Mouse (Mus musculus): ENCODE data around the gene Ube2i.

Gene Ube2i

GRCm38 (mm10) chr17:25274571-25275346, at the start of gene Ube2i:
TSS of gene Ube2i (minus strand) at chr17:25274622.
- no peak for DNase-seq (ENCODE audit: low read depth)

DNA sequence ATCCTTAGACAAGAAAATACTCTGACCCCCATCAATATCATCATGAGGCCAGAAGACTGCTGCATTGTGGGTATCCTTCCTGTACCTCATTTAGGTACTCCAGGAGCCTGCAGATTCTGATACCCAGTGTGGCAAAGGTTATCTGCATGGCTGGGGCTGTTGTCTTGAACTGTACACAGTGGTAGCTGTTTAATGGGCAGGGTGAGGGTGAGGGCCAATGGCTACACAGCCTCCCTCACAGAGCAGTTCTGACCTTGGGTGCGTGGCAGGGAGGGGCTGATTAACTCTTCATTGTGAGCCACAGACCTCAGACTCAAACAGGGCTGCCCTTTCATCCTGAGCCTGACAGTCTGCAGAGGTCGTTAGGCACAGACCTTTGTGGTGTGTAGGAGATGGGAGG, 48.5 kb upstream of the Ube2i start:
- no peak for DNase-seq (ENCODE audit: low read depth)

- no peak for DNase-seq (ENCODE audit: low read depth)
These were observed 46.4 kb upstream of the Ube2i start for GRCm38 (mm10) chr17:25320819-25321218.

- DNase-seq (ENCODE audit: low read depth), result no peak
These were observed 43.9 kb upstream of the Ube2i start, which contains the start of gene Prss29 for GRCm38 (mm10) chr17:25318354-25318753. TSS of gene Prss29 (plus strand) at chr17:25318654.

GRCm38 (mm10) chr17:25308346-25308745, 33.9 kb upstream of the Ube2i start, which contains the start of gene Prss28:
TSS of gene Prss28 (plus strand) at chr17:25308646.
- no peak for DNase-seq (ENCODE audit: low read depth)

DNA sequence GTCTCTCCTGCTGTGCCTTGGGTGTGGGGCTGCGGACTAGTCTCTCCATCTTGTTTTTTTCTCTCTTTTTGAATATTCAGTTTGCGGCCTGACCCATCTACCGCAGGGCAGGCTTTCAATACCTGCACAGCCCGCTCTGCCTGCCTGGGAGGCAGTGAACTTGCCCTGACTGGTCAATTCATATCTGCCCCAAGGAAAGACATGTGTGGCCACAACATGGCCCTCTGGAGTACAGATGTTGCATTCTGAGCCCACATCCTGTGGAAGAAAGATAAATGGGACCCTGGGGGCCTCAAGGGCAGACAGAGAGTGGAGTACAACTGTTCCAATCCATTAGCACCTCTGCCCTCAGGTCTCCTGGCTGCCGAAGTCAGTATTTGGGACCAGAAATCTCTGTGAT, 23.7 kb upstream of the Ube2i start, which contains the start of gene Prss34:
Gene Prss34, plus strand, starts transcription at position 301 of the 400 bp plus-strand sequence.
- no peak for DNase-seq (ENCODE audit: low read depth)

DNA sequence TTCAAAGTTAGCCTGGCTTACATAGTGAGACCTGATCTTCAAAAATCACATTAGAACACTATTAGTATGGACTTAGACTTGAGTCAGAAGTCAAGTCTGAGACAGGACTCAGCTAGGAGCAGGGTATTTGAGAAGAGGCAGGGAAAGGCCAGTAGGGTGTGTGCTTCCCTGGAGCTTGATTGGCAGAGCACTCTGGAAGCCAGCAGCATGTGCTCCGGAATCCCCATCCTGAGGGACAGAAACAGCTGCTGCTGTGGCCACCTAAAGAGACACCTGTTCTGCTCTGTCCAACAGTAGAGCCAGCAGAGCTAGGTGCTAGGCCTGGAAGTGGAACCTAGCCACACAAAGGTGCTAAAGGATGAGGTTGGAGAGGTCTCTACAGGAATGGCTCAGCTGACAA, 19.7 kb upstream of the Ube2i start:
- no peak for DNase-seq (ENCODE audit: low read depth)

- no peak for DNase-seq (ENCODE audit: low read depth)
These were observed 19.1 kb upstream of the Ube2i start for GRCm38 (mm10) chr17:25293495-25293894.

- no peak for DNase-seq (ENCODE audit: low read depth)
These were observed 16.0 kb upstream of the Ube2i start for GRCm38 (mm10) chr17:25290411-25290810.

- DNase-seq (ENCODE audit: low read depth), result no peak
These were observed 14.4 kb upstream of the Ube2i start for GRCm38 (mm10) chr17:25288842-25289241.

- no peak for DNase-seq (ENCODE audit: low read depth)
These were observed 10.6 kb upstream of the Ube2i start for GRCm38 (mm10) chr17:25285033-25285432.

DNA sequence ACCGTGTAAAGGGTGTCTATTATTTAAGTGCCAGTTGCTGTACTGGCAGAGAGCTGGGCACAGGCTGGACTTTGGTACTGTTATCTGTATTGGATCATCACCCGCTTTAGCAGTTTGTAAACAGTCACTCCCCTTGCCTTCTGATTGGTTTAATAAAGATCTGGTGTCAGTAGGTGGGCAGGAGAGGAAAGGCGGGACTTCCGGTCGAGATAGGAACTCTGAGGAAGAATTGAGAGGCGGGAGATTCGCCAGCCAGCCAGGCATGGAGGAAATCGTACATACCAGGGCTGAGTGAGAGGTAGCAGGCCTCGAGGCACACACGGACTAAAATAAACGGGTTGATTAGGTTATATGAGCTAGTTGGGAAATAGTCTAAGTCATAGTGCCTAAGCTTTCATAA, 7.7 kb upstream of the Ube2i start:
- no peak for DNase-seq (ENCODE audit: low read depth)

DNA sequence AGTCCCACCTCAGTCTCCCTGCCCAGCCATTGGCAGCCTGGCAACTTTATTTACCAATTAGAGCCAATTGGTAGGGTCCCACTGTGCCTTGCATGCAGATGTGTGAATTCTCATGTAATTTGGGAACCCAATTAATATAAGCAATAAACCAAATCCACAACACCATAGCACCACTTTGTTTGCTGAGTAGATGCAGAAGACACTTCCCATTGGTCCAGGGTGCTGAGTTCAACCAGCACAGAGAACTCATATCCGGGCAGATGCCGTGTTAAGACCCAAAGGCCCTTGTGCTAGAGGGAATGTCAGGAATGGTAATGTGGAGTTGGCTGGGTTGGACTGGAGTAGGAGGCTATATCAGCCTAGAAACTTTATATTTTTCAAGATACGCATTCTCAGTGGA, 1.4 kb upstream of the Ube2i start:
- no peak for DNase-seq (ENCODE audit: low read depth)

- DNase-seq (ENCODE audit: low read depth), result peak; percentile 93
These were observed 518 bp downstream of the Ube2i start for GRCm38 (mm10) chr17:25273706-25274501.

GRCm38 (mm10) chr17:25272951-25273705, 1.3 kb downstream of the Ube2i start:
- DNase-seq (ENCODE audit: low read depth), result peak; percentile 72

- DNase-seq (ENCODE audit: low read depth), result no peak
These were observed 2.1 kb downstream of the Ube2i start for GRCm38 (mm10) chr17:25272326-25272725.

DNA sequence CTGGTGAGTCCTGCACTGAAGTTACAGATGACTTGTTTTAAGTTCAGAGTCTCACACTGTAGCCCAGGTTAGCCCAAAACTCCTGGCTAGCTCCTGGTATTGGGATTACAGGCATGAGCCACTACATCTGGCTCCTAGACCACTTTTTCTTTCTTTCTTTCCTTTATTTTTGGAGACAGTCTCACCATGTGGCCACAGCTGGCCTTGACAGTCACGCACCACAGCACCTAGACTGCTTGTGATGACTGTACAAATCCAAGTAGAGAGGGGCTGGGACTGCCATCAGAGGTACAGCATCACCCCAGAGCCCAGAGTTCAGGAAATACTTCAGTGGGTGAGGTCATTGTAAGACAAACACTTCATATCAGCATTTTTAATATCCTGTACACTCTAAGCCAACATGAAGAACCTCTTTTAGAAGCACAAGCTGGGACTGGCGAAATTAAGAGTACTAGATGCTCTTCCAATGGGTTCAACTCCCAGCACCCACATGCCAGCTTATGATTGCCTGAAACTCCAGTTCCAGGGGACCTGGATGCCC, 3.6 kb downstream of the Ube2i start:
- no peak for DNase-seq (ENCODE audit: low read depth)

DNA sequence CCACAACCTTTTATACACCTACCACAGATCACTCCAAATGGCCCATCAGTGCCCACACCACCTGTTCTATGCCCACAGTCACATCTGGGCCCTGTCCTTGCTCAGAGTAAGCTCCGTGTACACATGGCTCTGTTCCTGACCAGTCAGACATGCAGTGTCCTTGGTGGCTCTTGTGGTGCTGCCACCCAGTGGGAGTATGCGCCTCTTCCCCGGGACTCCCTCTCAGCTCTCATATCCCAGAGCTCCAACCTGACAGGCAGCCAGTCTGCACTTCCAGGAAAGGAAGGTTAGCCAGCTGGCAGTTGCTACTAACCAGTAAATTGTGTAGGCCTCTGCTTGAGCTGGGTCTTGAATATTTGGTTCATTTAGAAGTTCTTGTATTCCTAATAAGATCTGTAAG, 10.0 kb downstream of the Ube2i start:
- DNase-seq (ENCODE audit: low read depth), result no peak

DNA sequence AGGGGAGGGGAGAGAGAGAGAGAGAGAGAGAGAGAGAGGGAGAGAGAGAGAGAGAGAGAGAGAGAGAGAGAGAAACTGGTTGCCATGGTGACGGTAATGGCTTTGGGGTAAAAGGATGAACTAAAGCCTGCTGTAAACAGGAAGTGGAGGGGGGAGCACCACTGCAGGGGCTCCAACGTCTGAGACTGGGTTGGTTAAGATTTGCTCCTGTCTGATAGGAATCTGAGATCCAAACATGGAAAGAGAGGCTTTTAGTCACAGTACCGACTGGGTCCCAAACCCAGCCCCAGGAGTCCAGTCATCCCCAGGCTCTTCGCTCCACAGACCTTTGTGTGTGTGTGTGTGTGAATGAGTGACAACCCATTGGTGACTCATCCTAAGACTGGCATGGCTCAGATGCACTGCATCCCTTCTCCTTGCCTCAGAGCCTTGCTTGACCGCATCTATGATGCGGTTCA, 16.6 kb downstream of the Ube2i start:
- no peak for DNase-seq (ENCODE audit: low read depth)

DNA sequence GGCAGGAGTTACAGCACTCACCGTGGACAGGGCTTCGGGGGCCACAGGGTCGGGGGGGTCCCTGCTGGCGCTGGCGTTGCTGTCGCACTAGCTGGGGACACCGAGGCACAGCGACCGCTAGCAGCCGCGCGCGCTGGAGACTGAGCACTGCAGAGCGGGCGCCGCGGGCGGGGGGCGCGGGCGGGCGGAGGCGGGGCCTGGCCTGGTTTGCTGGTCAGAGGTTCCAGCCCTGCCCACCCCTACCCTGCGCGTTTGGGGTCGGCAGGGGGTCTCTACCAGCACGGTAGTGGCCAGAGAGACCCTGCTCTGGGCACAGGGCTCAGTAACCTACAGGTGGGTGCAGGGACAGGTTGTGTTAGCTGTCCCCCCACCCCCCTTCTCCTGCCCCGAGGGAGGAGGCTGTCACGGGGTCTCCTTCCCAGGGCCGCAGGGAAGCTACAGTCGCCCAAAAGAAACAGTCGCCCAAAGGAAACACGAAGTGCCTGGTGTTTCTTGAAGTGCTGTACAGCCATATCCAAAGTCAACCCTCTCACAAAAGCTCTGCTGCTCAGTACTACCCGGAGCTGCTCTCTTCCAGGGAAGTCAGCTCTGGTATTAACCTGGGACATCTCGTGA, 18.2 kb downstream of the Ube2i start, which contains the start of gene Baiap3:
Gene Baiap3, minus strand, starts transcription at position 225 of the 615 bp plus-strand sequence.
- no peak for DNase-seq (ENCODE audit: low read depth)

GRCm38 (mm10) chr17:25255110-25255509, 19.3 kb downstream of the Ube2i start:
- no peak for DNase-seq (ENCODE audit: low read depth)
